Mouse (Mus musculus): ENCODE data around the gene Tmem9b.

Gene Tmem9b

DNA sequence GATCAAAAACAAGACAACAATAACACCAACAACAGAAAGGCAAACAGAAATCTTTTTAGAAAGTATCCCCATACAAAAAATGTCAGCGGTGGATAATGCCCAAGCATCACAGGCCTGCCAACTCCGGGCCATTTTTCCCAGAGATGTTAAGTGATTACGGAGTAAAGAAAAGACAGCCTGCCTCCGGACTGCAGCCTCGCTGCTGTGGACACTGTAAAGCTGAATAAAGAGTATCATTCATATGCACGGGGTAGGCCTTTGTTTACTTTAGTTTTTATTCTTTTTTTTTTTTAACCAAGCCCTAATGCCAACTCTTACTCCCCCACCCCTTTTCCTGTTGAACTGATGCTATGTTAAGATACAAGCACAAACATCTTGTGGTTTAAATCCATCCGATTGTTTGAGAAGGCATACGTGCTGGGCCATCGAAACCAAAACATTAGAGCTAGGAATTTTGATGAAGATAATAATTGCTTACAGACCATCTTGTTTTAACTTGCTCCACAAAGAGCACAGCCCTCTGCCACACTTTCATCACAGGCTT lies 66.0 kb downstream of the Tmem9b start:
- DNase-seq (ENCODE audit: low read depth, low spot score) = no peak

Measured in forelimb bud, embryonic 11.5 days (tissue).